Mouse (Mus musculus): ENCODE measurements around the gene Gm4763. TPM values are rescaled to one million over a fixed set of nuclear protein-coding genes. Genes with fewer than 3 reads are reported as not detected.
"Not testable (repeated sequence)": the region's sequence is repeated elsewhere in the genome, so short reads cannot be mapped to it uniquely, and the experiment has no call there.

Gm4763 gene
- total RNA-seq (2021) = not detected
- long read RNA-seq, experiment 1 = 0 reads
- long read RNA-seq, experiment 2 = 0 reads

DNA sequence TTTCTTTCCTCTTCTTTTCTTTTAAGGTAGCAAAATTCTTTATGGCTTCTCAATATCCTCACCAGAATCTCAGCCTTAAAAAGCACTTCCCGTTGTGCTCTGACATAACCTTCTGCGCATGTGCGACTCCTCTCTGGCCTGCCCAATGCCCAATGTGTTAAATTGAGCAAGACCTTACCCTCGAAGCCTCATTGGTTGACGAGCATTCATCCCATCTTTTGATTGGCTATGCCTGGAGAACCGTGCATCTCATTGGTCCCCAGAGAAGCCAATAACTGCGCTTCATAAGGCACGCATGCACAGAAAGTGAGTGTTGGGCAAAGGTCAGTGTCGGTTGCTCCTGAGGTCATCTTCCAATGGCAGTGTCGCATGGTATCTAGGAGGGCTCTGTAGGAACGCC lies at the start of gene Gm4763:
Gm4763 (minus strand) TSS at position 101 of the 400 bp plus-strand sequence.
- not testable (repeated sequence) for DNase-seq

DNA sequence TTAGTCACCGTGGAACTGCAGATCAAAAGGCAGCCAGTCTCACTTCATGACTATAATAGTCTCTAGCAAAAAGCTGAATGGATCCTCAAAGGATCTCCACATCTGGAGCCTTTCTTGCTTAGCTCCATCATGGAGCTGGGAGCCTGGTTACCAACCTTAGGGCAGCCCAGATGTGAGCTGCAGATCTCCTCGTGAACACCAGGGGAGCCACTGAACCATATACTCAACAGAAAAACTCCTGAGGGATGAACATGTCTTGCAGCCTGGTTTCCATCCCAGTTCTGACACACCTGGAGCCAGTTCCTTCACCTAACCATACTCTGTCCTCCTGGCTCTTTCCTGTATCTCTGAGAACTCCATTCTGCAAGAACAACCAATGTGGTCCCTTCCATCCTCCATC lies 49.4 kb upstream of the Gm4763 start:
- no peak for DNase-seq

DNA sequence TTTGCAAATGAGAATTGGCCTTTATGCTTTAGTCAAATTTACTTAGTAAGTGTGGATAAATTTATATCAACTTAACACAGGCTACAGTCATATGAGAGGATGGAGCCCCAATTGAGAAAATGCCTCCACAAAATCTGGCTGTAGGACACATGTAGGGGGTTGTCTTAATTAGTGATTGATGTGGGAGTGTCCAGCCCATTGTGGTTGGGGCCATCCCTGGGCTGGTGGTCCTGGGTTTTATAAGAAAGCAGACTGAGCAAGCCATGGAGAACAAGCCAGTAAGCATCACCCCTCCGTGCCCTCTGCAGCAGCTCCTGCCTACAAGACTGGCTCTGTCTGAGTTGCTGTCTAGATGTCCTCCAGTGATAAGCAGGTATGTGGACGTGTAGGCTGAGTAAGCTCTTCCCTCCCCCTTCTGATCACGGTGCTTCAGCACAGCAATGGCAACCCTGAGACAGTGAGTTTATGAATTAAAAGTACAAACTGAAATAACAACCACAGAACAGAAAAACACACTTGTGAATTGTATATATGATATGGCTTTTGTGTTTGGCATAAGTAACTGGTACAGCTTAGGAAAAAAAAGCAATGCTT lies 47.3 kb upstream of the Gm4763 start:
- DNase-seq = no peak

DNA sequence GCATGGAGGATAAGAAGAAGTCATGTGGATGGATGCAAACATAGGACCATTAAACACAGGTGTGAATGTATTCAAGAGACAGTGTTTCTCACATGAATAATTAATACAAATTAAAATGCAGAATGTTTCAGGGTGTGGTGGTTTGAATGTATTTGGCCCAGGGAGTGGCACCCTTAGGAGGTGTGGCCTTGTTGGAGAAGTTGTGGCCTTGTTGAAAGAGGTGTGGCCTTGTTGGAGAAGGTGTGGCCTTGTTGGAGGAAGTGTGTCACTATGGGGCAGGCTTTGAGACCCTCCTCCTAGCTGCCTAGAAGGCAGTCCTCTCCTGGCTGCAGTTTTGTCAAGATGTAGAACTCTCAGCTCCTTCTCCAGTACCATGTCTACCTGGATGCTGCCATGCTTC lies 44.7 kb upstream of the Gm4763 start:
- DNase-seq = no peak

DNA sequence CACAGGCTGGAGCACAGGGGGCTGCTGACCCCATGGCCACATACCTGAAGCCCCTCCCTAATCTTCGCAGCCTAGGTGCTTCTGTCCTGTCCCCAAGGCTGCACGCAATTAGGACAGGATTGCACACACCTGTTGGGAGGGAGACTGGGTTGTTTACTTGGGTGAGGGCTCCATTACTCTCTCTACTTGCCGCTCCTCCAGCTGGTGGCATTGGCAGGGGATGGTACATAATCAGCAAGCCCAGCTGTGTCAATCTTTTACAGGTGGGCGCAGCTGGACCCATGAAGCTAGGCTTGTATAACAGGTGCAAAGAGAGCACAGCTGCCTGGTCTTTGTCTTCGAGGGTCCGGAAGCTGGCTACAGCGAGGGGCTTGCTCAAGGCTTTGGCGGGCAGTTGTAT lies 35.9 kb upstream of the Gm4763 start:
- DNase-seq = no peak

DNA sequence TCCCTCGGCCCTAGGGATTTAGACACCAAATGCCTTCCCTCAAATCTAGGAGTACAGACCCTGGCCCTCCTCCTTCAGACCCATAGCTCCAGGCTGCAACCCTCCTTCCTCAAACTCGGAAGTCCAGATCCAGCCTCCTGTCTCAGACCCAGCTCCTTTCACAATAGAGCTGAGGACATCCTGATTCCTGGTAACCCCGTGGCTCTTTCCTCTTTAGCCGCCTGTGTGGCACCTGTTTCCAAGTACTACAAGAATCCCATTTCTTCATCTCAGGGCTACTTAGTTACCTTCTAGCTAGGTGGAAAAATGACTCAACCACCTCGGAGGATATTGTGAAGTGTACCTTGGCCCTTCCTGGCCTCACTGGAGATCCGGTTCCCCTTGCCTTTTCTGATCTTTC lies 34.5 kb upstream of the Gm4763 start:
- DNase-seq = no peak

DNA sequence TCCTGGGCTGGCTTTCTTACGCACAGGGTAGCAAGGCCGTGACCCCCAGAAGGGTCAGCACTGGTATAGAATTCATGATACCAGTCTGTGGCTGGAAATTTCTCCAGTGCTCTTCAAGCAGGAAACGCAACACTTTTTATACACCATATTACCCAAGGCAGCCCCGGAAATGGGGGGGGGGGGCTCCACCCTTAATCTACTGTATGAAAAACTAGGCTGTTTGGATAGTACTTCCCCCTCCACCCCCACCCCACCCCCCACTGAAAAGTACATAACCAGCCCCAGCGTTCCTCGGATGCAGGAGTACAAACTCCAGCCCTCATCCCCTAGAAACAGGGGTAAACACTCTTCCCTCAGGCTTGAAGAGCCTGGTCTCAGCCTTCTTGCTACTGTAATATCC lies 33.5 kb upstream of the Gm4763 start, which contains the start of gene Cd177:
Cd177 (minus strand) TSS at position 101 of the 400 bp plus-strand sequence.
- no peak for DNase-seq

DNA sequence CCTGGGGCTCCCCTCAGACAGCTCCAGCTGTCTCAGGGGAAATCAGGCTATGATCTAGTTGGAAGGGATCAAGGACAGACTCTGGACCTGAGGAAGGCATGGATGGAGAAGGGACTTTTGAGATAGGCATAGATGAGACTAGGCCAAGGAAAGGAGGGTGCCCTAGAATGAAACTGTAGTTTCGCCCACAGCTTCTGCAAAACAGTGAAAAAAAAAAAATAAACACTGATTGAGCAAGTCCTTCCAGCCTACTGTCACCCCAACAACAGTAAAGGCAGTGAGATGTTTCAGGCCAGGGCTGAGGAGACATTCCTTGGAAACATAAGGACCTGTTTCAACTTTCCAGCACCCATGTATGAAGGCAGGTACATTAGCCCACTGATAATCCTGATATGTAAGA lies 31.8 kb upstream of the Gm4763 start:
- no peak for DNase-seq

DNA sequence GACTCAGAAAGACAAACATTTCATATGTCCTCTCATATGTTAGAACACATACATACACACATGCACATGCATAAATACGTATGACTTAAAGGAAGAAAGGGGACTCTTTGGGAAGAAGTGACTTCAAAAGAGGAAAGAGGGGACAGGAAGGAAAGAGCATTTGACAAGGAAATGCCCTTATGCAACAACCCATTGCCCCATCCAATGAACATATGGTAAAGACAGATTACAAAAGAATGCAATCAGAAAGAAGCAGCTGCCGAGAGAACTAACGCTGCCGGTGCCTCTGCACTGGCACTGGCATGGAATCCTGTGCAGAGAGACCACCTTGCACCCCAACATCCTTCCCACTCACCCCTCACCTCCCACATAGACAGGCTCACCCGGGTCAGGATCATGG lies 26.8 kb upstream of the Gm4763 start:
- DNase-seq = no peak

DNA sequence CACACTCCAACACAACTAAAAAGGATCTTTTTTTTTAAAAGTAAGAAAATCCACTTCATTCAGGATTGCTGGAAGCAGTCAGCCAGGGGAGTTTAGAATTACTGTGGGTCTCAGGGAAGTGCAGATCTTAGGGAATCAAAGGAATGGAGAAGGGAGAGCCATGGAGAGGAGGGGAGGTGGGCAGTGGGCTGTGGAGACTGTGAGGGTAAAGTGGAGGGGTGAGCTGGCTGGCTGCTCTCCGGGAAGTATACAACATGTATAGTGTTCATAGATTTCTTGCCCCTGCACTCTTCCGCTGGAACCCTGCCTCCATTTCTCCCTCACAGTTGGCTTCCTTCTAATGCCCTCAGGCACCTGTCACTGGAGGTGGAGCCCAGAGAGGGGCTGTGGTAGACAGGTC lies 24.9 kb upstream of the Gm4763 start:
- DNase-seq = no peak

DNA sequence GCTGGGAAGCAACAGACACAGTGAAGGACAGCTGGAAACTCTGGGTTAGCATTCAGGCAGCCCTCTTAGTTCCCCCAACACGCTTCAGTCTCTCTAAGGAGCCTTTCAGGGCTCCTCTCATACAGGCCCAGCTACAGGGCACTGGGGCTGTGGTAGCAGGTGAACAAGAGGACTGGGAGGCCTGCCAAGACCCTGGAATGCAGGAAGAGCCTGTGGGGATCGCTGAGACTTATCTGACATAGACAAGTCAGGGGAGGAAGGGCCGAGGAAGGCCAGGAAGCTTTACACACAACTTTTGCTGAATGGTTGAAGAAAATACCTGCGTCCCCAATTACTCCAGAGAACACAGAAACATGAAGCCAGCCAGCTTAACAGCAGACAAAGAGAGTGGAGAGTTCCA lies 24.0 kb upstream of the Gm4763 start:
- no peak for DNase-seq

DNA sequence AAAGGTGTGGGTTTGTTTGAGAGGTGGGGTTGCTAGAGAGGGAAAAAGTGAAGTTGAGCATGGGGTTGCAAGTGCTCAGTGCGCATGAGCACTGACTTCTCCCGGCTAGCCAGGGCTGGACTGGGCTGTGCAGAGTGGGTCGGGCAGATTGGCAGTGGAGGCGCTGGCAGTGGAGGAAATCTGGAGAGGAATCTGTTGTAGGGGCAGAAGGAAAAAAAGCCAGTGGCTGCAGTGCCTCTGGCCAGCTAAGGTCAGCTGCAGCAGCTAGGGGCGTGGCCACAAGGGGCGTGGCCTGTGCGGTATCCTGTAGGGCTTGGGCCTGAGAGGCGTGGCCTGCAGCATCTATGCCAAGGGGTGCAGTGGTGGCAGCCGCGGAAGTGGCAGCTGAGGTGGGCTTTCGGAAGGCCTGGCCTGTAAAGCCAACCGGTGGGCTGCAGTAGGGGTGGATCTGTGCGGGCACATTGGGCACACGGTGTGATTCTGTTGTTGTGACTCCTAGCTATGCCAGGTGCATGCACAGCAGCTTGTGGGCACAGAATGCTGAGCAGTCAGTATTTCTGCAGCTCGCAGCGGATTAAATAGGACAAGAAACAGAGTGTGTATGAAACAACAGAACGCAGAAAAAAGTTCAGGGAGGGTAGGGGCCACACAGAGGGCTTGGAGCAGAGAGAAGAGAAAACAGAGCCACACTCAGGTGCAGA lies 9.4 kb upstream of the Gm4763 start:
- DNase-seq = peak; percentile 49

DNA sequence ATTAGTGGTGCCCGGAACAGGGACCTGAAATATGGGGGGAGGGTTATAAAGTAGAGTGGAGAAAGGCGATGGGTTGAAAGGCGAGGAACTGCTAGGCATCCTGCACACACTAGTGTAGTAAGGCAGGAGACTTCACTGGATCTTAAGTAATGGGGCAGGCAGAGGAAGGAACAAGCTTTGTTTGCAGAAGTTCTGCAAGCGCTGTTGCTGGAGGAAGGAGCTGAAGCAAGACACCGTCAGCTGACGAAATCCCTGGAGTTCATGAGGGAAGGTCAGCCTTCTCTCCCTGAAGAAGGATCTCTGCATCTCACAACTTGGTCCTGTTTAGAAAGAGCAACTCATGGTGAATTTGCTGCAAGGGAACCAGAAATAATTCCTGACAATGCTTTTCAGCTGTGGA lies 11.7 kb downstream of the Gm4763 start:
- DNase-seq = no peak

DNA sequence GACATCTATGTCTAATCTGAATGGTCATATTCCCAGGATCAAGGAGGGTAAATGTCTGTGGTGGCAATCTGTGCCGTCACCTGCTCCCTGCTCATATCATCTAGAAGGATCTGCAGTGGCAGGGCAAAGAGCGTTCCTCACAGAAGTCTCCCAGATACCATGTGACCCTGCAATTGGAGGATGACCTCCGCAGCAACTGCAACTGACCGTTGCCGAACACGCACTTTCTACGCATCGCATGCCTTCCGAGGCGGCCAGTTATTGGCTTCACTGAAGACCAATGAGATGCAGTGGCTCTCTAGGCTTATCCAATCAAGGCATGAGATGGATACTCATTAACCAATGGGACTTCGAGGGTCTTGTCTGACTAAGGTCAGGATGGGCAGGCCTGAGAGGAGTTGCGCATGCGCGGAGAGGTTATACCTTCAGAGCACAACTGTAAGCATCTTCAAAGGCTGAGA lies 17.8 kb downstream of the Gm4763 start, which contains the start of gene BC049730:
BC049730 (plus strand) TSS at position 411 of the 461 bp plus-strand sequence.
- DNase-seq = no peak

DNA sequence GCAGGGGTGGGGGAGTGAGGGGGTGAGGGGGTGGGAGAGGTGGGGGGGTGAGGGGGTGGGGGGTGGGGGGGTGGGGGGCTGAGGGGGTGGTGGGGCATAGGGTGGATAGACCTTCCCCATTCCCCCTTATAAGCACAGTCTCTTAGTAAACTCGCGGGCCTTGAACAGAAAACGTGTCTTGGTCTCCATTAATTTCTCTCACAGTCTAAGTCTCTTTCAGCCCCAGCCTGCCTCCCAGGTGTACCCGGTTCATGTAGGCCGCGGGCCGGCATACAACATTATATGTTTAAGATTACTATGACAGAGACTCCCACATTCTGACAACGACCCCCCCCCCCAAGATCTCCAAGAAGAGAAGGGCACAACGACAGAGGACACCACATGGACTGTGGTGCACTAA lies 23.9 kb downstream of the Gm4763 start:
- not testable (repeated sequence) for DNase-seq

DNA sequence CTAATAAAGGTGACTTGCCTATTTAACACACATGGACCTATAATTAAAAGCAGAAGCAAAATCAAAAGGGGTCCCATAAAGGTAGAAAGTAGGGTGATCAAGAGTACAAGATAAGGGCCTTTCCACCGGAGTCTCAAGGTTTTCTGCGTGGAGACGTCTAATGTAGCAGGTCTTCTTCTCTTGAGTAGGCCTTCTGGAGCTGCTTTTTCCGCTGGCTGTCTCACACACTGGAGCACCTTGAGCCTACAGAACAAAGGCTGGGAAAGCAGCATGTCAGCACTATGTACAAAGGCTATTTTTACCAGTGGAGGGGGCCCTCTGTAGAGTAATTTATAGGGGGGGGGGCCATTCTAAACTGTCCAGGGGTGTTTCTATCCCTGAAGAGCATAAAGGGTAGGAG lies 28.8 kb downstream of the Gm4763 start:
- not testable (repeated sequence) for DNase-seq

DNA sequence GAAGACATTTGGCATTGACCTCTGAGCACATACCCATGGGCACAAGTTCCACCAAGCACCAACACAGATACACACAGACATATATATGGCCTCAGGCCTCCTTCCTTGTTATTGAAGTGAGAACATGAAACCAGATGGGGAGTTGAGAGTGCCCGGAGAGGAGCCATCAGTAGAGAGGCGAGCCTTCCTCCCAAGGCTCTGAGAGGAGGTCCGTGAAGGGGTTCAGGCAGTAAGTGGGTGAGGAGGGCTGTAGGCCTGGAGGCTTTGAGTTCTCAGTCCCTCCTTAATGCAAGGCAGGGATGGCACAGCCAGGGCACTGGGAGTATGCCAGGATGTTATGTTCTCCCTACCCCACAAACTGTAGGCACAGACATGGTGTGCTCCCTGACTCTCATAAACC lies 34.0 kb downstream of the Gm4763 start:
- not testable (repeated sequence) for DNase-seq

DNA sequence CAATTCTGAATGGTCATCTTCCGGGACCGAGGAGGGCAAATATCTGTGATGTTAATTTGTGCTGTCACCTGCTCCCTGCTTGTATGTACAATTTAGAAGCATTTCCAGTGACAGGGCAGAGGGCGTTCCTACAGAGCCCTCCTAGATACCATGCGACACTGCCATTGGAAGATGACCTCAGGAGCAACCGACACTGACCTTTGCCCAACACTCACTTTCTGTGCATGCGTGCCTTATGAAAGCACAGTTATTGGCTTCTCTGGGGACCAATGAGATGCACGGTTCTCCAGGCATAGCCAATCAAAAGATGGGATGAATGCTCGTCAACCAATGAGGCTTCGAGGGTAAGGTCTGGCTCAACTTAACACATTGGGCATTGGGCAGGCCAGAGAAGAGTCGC lies 39.2 kb downstream of the Gm4763 start:
- not testable (repeated sequence) for DNase-seq

DNA sequence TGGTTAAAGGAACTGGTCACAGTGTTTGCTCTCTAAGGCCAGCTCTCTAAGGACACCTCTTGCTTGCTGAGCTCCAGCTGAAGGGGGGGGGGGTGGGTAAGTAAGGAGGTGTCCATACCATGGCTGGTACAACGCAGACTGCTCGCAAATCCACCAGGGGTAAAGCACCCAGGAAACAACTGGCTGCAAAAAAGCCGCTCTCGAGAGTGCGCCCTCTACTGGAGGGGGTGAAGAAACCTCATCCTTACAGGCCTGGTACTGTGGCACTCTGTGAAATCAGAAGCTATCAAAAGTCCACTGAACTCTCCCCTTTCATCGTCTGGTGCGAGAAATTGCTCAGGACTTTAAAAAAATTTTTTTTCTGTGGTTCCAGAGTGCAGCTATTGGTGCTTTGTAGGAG lies 42.6 kb downstream of the Gm4763 start:
- DNase-seq = not testable (repeated sequence)

DNA sequence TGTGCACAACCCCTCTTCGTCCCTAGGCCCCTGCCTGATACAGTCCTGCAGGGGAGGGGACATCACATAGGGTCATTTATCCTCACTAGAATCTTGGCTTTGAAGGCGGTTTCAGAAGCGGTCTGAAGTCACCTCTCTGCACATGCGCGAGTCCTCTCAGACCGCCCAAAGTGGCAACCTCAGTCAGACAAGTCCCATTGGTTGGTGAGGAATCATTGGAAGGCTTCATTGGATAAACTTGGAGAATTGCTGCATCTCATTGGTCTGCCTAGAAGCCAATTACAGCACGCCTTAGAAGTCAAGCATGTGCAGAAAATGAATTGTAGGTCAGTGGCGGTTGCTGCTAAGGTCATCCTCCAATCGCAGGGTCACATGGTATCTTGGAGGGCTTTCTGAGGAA lies 50.1 kb downstream of the Gm4763 start, which contains the start of gene Tex101:
Tex101 (minus strand) TSS at position 101 of the 400 bp plus-strand sequence.
- no peak for DNase-seq

DNA sequence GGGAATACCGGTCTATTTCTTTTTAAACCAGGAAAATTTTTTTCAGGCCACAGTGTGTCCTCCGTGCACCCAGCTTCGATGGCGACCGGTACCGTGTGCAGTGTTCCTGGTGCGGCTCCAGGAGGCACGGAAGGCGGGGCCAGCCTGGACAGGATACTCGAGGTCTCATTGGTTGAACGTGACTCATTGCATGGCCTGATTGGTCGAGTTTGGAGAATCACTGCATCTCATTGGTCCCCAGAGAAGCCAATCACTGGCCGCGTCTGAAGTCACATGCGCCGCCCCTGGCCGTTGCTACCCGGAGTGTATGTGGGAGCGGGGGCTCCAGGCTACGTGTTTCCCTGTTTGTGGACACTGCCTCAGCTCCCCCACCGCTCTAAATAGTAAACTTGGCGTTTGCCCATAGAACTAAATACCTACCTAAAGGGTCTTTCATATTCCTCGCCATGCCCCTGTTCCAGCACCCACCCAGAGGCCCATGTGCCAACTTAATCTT lies 54.7 kb downstream of the Gm4763 start:
- DNase-seq = no peak

All from adrenal gland, postnatal 10 days (tissue).